Mouse (Mus musculus): ENCODE results near the gene Foxo6. TPM values are rescaled to one million over a fixed set of nuclear protein-coding genes. Genes with fewer than 3 reads are reported as not detected.

Foxo6 gene
- polyA plus RNA-seq (2015; fragmentation: Nextera tagmentation; extraction: Ambion mirVana): 1.2 and 1.3 TPM in 2 replicates

DNA sequence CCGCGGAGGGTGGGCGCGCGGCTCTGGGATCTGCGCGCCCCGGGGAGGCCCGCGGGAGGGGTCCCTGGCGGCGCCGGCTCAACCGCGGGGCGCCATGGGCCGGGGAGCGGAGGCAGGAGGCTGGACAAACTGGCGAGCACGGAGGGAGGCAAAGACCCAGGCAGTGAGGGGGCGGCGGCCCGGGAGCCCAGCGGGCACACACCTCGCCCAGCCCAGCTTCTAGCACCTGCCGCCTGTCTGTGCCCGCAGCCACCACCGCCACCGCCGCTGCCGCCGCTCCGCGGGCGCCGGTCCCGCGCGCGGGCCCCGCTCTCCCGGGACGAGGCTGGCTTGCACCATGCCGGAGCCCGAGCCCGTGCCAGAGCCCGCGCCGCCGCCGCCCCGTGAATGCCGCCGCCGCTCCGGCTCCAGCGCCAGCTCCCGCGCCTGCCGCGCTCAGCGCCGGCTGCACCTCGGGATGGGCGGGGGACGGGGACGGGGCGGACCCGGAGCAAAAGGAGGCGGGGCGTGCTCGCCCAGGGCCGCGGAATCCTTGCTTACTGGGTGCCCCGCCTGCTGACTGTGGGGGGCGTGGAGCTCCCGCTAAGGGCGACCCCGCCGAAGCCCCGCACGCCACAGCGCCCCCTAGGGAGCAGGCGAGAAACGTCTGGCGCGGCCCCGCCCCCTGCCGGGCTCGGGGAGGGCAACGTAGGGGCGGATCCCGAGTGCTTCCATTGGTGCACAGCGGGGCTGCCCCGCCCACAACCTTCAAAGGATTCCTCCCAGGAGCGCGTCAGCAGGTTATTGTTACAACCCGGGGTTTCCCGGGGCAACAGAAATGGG is at the start of gene Foxo6:
Gene Foxo6, minus strand, starts transcription at position 60 of the 822 bp plus-strand sequence.
- ATAC-seq (replicated peaks): peak; percentile 89
- H3K27me3 ChIP-seq (replicated peaks): 0 out of 2 replicates have a peak, but pooled peaks cover 6% of the 10 kb centered on the region
- no peaks in the 10 kb centered on the region for H3K36me3 ChIP-seq (replicated peaks)
- under 1% methylated on average over 93 of the region's 99 CpGs for WGBS
- H3K4me1 ChIP-seq: peaks cover 43% of the 10 kb centered on the region
- H3K9me3 ChIP-seq: no peaks in the 10 kb centered on the region
- H3K9ac ChIP-seq: peak within 1 kb of the TSS; percentile 83
- H3K4me2 ChIP-seq: peak within 1 kb of the TSS; percentile 93
- peak within 1 kb of the TSS; percentile 83 for H3K27ac ChIP-seq
- H3K4me3 ChIP-seq: peak within 1 kb of the TSS; percentile 90

DNA sequence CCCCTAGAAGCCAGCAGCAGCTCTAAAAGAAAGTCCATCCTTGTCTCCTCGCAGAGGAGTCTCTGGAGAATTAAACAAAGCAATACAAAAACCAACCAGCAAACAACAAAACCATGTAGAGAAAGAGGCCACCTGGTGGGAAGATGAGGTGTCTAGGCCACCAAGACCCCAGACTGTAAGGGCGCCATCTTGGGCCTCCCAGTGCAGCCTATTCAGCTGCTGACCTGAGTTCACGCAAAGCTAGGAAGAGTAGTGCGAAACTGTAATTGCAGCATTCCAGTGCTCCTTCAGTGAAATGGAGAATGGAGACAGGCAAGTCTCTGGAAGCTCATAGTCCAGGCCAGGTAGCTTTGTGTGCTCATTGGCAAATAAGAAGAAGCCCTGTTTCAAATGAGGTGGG is 47.2 kb upstream of the Foxo6 start:
- Histone ChIP-seq H3K27me3 (replicated peaks) (no peaks in the 10 kb centered on the region), H3K27ac (no peak overlapping the region), H3K4me1 (peaks cover 19% of the 10 kb centered on the region), H3K4me2 (no peak overlapping the region), H3K9ac (no peak overlapping the region), H3K36me3 (replicated peaks) (no peaks in the 10 kb centered on the region), H3K9me3 (no peaks in the 10 kb centered on the region), H3K4me3 (no peak overlapping the region)
- ATAC-seq (replicated peaks): no peak
- 94% methylated on average over 4 of the region's 4 CpGs for WGBS

DNA sequence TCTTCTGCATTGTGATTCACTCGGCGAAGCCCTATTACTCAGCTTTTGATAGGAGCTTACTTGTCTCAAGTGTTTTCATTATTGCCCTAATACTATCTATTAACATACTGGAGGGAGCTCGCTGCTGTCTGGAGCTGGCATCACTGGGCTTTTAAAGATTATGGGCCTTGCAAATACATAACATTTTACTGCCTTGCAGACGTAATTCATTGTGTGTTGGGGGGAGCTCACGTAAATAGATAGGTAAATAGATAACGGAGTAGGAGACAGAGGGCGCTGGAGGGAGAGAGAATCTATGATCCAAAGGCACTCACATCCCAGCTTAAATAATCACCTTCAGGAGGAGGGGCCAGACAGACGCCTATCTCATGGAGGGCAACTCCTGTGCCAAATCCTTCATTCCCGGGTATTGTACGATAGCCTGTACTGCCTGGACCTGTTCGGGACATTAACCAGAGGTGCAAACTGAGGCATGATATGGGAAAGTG is 45.8 kb upstream of the Foxo6 start:
- H3K9ac ChIP-seq: no peak overlapping the region
- WGBS: 9% methylated on average over 11 of the region's 11 CpGs
- no peaks in the 10 kb centered on the region for H3K9me3 ChIP-seq
- H3K4me1 ChIP-seq: peaks cover 19% of the 10 kb centered on the region
- H3K4me3 ChIP-seq: no peak overlapping the region
- H3K27ac ChIP-seq: peak overlapping the region; percentile 73
- H3K27me3 ChIP-seq (replicated peaks): no peaks in the 10 kb centered on the region
- H3K4me2 ChIP-seq: no peak overlapping the region
- ATAC-seq (replicated peaks): peak; percentile 86
- no peaks in the 10 kb centered on the region for H3K36me3 ChIP-seq (replicated peaks)

DNA sequence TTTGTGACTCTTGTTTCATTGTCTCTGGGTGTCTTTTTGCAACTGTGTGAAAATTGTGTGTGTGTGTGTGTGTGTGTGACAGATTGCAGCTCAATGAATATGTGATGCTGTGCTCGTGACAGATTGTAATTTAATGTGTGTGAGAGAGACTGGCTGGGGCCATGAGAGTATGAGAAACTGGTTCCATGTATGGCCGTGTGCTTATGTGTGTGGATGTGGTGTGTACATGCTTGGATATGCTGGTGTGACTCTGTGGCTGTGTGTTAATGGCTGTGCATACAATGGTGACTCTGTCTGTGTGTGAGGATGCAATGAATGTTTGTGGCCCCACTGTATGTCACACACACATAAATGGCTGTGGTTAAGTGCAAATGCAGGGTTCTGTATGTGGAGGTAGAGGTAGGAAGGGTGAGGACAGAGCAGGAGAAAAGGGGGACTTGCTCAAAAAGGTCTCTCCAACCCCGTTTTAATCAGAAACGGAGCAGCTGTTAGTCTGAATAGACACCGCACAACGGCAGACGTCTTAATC is 45.3 kb upstream of the Foxo6 start:
- ATAC-seq (replicated peaks): peak; percentile 86
- Histone ChIP-seq H3K4me1 (peaks cover 19% of the 10 kb centered on the region), H3K4me3 (no peak overlapping the region), H3K4me2 (no peak overlapping the region), H3K9ac (no peak overlapping the region), H3K27me3 (replicated peaks) (no peaks in the 10 kb centered on the region), H3K9me3 (no peaks in the 10 kb centered on the region), H3K27ac (peak overlapping the region; percentile 73), H3K36me3 (replicated peaks) (no peaks in the 10 kb centered on the region)
- WGBS: 14% methylated on average over 7 of the region's 7 CpGs

DNA sequence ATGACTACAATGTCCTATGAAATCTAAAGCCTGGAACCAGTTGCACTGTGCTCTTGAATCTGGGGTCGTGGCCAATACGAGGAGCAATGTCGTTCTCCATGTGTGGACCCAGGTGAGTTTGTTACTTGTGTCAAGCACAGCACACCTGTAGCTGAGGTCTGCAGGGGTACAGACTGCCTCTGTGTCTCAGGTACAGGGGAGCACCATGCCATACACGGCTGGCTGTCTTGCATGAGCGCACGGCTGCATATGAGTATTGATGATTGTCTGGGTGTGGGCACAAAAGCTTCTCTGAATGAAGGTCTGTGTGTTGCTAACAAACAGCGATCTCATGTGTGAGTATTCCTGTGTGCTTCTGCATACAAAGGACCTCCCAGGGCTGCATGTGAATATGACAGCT is 44.8 kb upstream of the Foxo6 start:
- peaks cover 19% of the 10 kb centered on the region for H3K4me1 ChIP-seq
- no peaks in the 10 kb centered on the region for H3K9me3 ChIP-seq

DNA sequence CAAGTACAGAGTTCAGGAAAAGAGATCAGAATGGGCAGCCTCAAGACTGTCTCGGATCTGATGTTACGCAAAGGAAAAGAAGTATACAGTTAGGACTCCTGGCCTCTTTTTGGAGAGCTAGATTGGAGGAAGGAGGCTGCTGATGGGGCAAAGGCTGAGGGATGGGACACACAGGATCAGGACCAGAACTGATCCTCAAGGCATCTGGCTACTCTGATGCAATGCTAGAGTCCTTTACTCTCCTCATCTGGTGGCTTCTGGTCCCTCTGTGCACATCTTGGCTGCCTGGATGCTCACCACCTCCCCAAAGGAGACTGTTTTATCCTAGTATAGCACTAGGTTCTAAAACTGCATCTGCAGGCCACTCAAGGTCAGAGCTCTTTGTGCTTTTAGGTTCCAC is 44.4 kb upstream of the Foxo6 start:
- H3K4me2 ChIP-seq: no peak overlapping the region
- no peak overlapping the region for H3K27ac ChIP-seq
- H3K9me3 ChIP-seq: no peaks in the 10 kb centered on the region
- H3K9ac ChIP-seq: no peak overlapping the region
- H3K36me3 ChIP-seq (replicated peaks): no peaks in the 10 kb centered on the region
- WGBS: 86% methylated on average over 2 of the region's 2 CpGs
- H3K4me3 ChIP-seq: no peak overlapping the region
- ATAC-seq (replicated peaks): no peak
- peaks cover 19% of the 10 kb centered on the region for H3K4me1 ChIP-seq
- H3K27me3 ChIP-seq (replicated peaks): no peaks in the 10 kb centered on the region

More for the DNA sequence above, 44.8 kb upstream of the Foxo6 start:
- no peaks in the 10 kb centered on the region for H3K27me3 ChIP-seq (replicated peaks)
- H3K27ac ChIP-seq: peak overlapping the region; percentile 73
- WGBS: 69% methylated on average over 7 of the region's 7 CpGs
- ATAC-seq (replicated peaks): peak; percentile 43
- H3K9ac ChIP-seq: no peak overlapping the region
- H3K4me3 ChIP-seq: no peak overlapping the region
- no peaks in the 10 kb centered on the region for H3K36me3 ChIP-seq (replicated peaks)
- no peak overlapping the region for H3K4me2 ChIP-seq

DNA sequence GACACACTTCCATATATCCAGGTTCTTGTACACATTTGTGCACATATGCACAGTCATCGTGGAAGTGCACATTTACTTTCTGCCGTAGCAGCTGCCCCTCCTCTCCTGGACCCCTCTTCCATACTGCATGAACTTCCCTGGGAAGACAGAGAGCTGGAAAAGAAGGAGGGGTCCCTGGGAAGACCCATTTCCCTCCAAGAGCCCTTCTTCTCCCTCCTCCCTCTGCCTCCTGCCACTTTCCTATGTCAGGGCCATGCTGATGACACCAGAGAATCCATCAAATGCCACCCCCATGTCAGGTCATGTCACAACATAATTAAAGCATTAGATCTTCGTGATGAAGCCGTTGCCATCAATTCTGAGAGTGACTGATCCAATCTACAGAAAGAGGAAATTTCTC is 38.6 kb upstream of the Foxo6 start:
- Histone ChIP-seq H3K9me3 (no peaks in the 10 kb centered on the region), H3K27ac (no peak overlapping the region), H3K27me3 (replicated peaks) (no peaks in the 10 kb centered on the region), H3K9ac (no peak overlapping the region), H3K4me2 (no peak overlapping the region), H3K4me1 (no peaks in the 10 kb centered on the region), H3K36me3 (replicated peaks) (no peaks in the 10 kb centered on the region), H3K4me3 (no peak overlapping the region)
- no peak for ATAC-seq (replicated peaks)
- 68% methylated on average over 4 of the region's 4 CpGs for WGBS

DNA sequence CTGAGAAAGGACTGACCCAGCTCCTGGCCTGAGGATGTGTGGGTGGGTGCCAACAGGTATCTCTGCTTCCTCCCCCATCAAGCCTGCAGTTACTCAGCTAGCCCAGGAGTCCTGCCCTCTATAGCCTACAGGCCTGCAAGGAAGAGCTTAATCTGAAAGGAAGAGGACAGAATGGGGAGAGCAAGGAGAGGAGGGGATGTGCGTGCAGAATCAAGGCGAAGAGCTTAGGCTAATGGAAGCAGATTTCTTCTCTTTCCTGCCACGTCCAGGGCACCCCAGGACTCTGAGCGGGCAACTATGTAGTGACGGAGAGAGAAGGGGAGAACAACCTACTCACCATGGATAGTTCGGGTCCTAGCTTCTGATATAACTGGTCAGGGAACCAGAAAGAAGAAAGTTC is 37.9 kb upstream of the Foxo6 start:
- Histone ChIP-seq H3K9me3 (no peaks in the 10 kb centered on the region), H3K36me3 (replicated peaks) (no peaks in the 10 kb centered on the region), H3K4me2 (no peak overlapping the region), H3K27ac (no peak overlapping the region), H3K9ac (no peak overlapping the region), H3K4me1 (no peaks in the 10 kb centered on the region), H3K4me3 (no peak overlapping the region), H3K27me3 (replicated peaks) (no peaks in the 10 kb centered on the region)
- WGBS: 75% methylated on average over 6 of the region's 6 CpGs
- ATAC-seq (replicated peaks): no peak

DNA sequence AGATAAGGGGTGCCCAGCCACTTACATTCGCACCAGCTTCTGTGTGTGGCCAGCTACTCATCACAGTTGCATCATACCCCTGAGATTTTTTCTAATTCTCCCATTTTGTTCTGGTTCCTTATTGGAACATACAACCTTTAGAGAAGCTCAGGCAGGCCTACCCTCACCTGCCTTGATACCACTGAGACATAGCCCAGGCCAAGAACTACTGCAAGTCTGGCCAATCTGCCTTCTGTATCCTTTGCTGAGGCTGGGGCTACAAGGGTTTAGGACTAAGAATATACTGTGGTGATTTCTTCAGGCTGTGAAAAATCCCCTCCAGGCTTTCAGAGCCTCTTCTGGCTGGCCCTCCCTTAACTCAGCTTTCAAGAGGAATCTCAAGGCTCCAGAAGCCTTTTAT is 36.7 kb upstream of the Foxo6 start:
- no peak for ATAC-seq (replicated peaks)
- 90% methylated on average over 1 of the region's 1 CpGs for WGBS
- no peak overlapping the region for H3K27ac ChIP-seq

DNA sequence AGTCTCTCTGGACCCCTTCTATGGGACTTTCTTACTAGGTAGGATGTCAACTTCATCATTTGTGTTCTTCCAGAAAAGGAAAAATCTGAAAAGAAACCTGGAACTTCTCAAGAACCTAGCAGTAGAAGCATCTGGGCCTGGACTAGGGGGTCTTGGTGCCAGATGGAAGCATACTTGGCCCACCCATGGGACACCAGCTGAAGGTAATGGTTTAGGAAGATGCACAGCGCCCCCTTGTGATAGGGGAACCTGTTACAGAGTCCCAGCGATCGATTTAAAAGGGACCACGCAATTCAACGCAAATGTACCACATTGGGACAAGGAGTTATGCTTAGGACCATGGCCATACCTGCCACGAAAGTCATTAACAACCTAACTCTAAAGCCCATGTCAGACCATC is 36.0 kb upstream of the Foxo6 start:
- no peak overlapping the region for H3K9ac ChIP-seq
- 26% methylated on average over 6 of the region's 6 CpGs for WGBS

More for the DNA sequence above, 36.7 kb upstream of the Foxo6 start:
- Histone ChIP-seq H3K27me3 (replicated peaks) (no peaks in the 10 kb centered on the region), H3K4me3 (no peak overlapping the region), H3K4me1 (no peaks in the 10 kb centered on the region), H3K9me3 (no peaks in the 10 kb centered on the region), H3K36me3 (replicated peaks) (no peaks in the 10 kb centered on the region), H3K9ac (no peak overlapping the region), H3K4me2 (no peak overlapping the region)

DNA sequence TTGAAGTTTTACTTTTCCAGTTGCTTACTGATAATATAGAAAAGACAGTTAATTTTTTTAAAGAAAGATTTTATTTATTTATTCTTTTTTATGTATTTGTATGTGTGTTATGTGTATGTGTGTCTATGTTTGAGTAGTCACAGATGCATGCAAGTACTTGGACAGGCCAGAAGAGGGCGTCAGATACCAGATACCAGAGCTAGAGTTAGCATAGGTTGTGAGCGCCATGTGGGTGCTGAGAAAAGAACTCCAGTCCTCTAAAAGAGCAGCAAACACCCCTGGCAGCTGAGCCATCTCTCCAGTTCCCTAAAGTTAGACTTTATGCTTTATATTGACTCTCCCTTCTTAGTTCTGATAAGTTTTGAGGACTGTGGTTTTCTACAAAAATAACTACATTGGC is 30.4 kb upstream of the Foxo6 start:
- Histone ChIP-seq H3K9ac (no peak overlapping the region), H3K4me3 (no peak overlapping the region), H3K4me2 (no peak overlapping the region), H3K27me3 (replicated peaks) (no peaks in the 10 kb centered on the region), H3K4me1 (no peaks in the 10 kb centered on the region), H3K9me3 (no peaks in the 10 kb centered on the region), H3K27ac (no peak overlapping the region), H3K36me3 (replicated peaks) (no peaks in the 10 kb centered on the region)
- WGBS: 59% methylated on average over 2 of the region's 2 CpGs
- ATAC-seq (replicated peaks): no peak

More for the DNA sequence above, 36.0 kb upstream of the Foxo6 start:
- Histone ChIP-seq H3K9me3 (no peaks in the 10 kb centered on the region), H3K27ac (no peak overlapping the region), H3K4me2 (no peak overlapping the region), H3K4me3 (no peak overlapping the region), H3K36me3 (replicated peaks) (no peaks in the 10 kb centered on the region), H3K4me1 (no peaks in the 10 kb centered on the region), H3K27me3 (replicated peaks) (no peaks in the 10 kb centered on the region)
- ATAC-seq (replicated peaks): no peak

DNA sequence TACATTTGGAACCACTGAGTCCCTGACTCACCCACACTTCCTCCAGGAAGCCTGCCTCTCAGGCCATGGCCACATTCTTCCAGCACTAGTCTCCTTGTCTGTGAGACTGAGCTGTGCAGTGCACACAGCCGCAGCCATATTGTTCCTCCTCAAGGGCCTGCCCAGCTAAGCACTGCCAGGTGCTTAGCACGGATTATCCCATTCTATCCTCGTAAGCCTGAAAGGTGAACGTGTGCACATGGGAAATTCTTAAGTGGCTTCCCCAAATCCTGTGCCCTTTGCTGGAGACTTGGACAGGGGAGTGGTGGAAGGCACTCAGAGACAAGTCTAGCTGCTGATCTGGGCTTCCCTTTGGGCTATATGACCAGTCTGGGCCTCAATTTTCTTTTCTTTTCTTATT is 29.6 kb upstream of the Foxo6 start:
- no peaks in the 10 kb centered on the region for H3K4me1 ChIP-seq
- no peak overlapping the region for H3K4me2 ChIP-seq
- H3K27me3 ChIP-seq (replicated peaks): no peaks in the 10 kb centered on the region
- H3K9me3 ChIP-seq: no peaks in the 10 kb centered on the region
- no peaks in the 10 kb centered on the region for H3K36me3 ChIP-seq (replicated peaks)
- no peak for ATAC-seq (replicated peaks)
- H3K9ac ChIP-seq: no peak overlapping the region
- 24% methylated on average over 4 of the region's 4 CpGs for WGBS
- H3K4me3 ChIP-seq: no peak overlapping the region
- H3K27ac ChIP-seq: no peak overlapping the region

DNA sequence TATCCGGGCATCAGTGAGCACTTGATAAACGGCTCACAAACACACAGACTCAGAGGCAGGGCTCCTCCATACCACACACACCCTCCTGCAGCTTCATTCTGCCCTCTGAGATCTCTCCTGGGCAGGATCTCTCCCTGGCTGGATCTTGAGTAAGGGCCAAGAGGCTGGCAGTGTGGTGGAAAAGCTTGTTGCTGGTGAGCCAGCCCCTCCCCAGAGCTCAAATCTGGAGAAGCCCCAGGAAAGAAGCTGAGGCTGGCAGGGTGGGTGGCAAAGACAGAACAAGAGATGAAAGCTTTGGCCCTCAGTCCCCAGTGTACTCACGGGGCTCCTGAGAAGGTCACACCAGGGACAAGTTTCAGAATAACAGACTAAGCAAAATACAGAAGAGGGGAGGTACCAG is 27.4 kb upstream of the Foxo6 start:
- Histone ChIP-seq H3K4me3 (no peak overlapping the region), H3K4me2 (no peak overlapping the region), H3K9ac (no peak overlapping the region), H3K36me3 (replicated peaks) (no peaks in the 10 kb centered on the region), H3K9me3 (no peaks in the 10 kb centered on the region), H3K4me1 (no peaks in the 10 kb centered on the region), H3K27me3 (replicated peaks) (no peaks in the 10 kb centered on the region), H3K27ac (no peak overlapping the region)
- ATAC-seq (replicated peaks): no peak
- WGBS: 36% methylated on average over 3 of the region's 3 CpGs

Data from midbrain, embryonic 15.5 days (tissue).